Mouse (Mus musculus): ENCODE data around the gene Ankrd2. TPM values are rescaled to one million over a fixed set of nuclear protein-coding genes. Genes with fewer than 3 reads are reported as not detected.

The Ankrd2 gene
- polyA plus RNA-seq (2021; fragmentation: Nextera tagmentation), result 0.73 and 0.74 TPM in 2 replicates
- long read RNA-seq, experiment 1, partial matches to known transcripts, result 2 of 2 reads
- long read RNA-seq, experiment 1, other reads (novel, unspliced or antisense), result 0 of 2 reads
- long read RNA-seq, experiment 2, result 0 reads

DNA sequence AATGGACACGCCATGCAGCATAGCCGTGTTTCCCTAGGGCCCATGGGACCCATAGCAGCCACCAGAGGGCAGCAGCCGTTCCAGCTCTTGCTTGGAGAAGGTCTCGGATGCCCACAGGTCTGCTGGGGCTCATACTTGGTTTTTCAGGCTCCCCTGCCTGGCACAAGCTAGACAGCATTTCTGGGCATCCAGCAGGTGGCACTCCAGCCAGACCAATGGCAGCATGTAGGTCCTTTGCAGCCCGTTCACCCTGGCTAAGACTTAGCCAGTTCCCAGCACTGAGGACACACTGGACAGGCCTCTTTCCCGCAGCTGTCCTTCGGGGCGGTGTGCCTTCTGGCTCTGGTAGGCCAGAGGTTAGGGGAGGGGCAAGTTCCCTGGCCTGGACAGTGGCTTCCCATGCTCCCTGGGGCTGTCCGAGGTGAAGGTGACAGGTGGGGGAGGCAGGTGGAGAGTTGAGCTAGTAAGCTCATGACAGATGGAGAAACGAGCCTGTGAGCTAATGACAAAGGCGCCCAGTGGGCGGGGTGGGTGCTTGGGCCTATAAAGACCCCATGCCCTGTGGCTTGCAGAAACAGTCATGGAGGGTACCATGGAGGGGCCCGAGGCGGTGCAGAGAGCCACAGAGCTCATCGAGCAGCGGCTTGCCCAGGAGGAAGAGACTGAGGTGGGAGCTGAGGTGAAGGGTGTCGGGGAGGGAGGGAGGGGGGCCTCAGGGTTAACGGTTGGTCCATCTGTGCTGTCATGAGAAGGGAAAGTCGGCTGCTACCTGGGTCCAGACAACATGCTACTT is at the start of gene Ankrd2:
Gene Ankrd2 (plus strand): TSS at position 545 of the 793 bp plus-strand sequence.

GRCm38 (mm10) chr19:42045269-42046102 is 9.7 kb downstream of the Ankrd2 start, which contains the start of gene Hoga1:
Hoga1 (plus strand) TSS chr19:42045610.

GRCm38 (mm10) chr19:42051948-42052347 is 16.1 kb downstream of the Ankrd2 start, which contains the start of gene 4933411K16Rik:
4933411K16Rik (plus strand) TSS chr19:42052248.

GRCm38 (mm10) chr19:42086166-42086565 is 50.4 kb downstream of the Ankrd2 start, which contains the start of gene Morn4:
Morn4 (minus strand) TSS chr19:42086357.

DNA sequence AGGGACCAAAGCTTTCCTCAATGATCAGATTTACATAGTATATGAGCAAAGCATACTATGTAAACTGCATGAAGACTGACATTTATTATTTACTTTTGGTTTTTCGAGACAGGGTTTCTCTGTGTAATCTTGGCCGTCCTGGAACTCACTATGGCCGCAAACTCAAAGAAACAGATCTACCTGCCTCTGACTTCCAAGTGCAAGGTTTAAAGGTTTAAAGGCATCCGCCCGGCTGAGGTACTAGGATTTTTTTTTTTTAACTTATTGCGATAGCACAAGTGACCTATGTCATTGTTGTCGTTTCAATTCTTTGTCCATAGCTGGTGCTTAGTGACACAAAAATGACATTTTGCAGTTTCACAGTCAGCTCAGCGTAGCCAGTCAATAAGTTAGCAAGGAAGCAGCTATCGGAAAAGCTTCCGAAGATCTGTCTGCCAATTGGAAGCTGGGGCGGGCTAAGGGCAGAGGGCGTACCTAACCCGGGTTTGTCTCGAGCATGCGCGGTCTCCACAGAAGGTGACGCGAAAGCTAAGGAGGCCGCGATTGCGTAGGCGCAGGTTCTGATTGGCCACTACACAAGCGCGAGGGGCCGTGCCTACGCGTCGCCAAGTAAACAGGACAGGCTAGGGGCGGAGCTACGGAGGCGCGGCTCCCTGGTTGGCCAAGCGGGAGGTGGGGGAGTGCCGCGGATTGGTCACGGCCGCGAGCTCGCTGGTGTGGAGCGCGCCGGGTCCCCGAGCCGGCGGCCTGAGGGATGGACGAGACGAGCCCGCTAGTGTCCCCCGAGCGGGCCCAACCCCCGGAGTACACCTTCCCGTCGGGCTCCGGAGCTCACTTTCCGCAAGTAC is 54.2 kb downstream of the Ankrd2 start, which contains the start of gene Pi4k2a:
Gene Pi4k2a (plus strand): TSS at position 723 of the 848 bp plus-strand sequence.

Other genes starting within 250 kb of the Ankrd2 start
- gene Arhgap19, start 234.0 kb upstream of the Ankrd2 start, polyA plus RNA-seq (2021; fragmentation: Nextera tagmentation), result 0.88 and 1.3 TPM in 2 replicates
- 38.8 and 67.3 TPM in 2 replicates for gene Frat1, start 206.0 kb upstream of the Ankrd2 start, polyA plus RNA-seq (2021; fragmentation: Nextera tagmentation)
- 0.47 and 2.9 TPM in 2 replicates for gene Frat2, start 187.9 kb upstream of the Ankrd2 start, polyA plus RNA-seq (2021; fragmentation: Nextera tagmentation)
- gene Rrp12, start 139.8 kb upstream of the Ankrd2 start, polyA plus RNA-seq (2021; fragmentation: Nextera tagmentation), result 9.4 and 10.5 TPM in 2 replicates
- 796 and 831 TPM in 2 replicates for gene Pgam1, start 124.1 kb upstream of the Ankrd2 start, polyA plus RNA-seq (2021; fragmentation: Nextera tagmentation)
- 47.8 and 54.7 TPM in 2 replicates for gene Exosc1, start 102.6 kb upstream of the Ankrd2 start, polyA plus RNA-seq (2021; fragmentation: Nextera tagmentation)
- gene Zdhhc16, start 102.5 kb upstream of the Ankrd2 start, polyA plus RNA-seq (2021; fragmentation: Nextera tagmentation), result 33.6 and 40.0 TPM in 2 replicates
- 7.5 and 9.4 TPM in 2 replicates for gene Mms19, start 54.8 kb upstream of the Ankrd2 start, polyA plus RNA-seq (2021; fragmentation: Nextera tagmentation)
- 4.6 and 7.3 TPM in 2 replicates for gene Ubtd1, start 54.2 kb upstream of the Ankrd2 start, polyA plus RNA-seq (2021; fragmentation: Nextera tagmentation)
- gene Hoga1, start 9.6 kb downstream of the Ankrd2 start, polyA plus RNA-seq (2021; fragmentation: Nextera tagmentation), result 0.40 and 0.59 TPM in 2 replicates
- gene 4933411K16Rik, start 16.2 kb downstream of the Ankrd2 start, polyA plus RNA-seq (2021; fragmentation: Nextera tagmentation), result not detected in 2 replicates
- gene Morn4, start 50.4 kb downstream of the Ankrd2 start, polyA plus RNA-seq (2021; fragmentation: Nextera tagmentation), result 54.3 and 60.6 TPM in 2 replicates
- gene Pi4k2a, start 54.5 kb downstream of the Ankrd2 start, polyA plus RNA-seq (2021; fragmentation: Nextera tagmentation), result 9.2 and 12.7 TPM in 2 replicates
- gene Avpi1, start 93.1 kb downstream of the Ankrd2 start, polyA plus RNA-seq (2021; fragmentation: Nextera tagmentation), result 87.6 and 90.4 TPM in 2 replicates
- gene Marveld1, start 111.4 kb downstream of the Ankrd2 start, polyA plus RNA-seq (2021; fragmentation: Nextera tagmentation), result 0.91 and 1.5 TPM in 2 replicates
- 13.5 and 20.6 TPM in 2 replicates for gene Zfyve27, start 128.0 kb downstream of the Ankrd2 start, polyA plus RNA-seq (2021; fragmentation: Nextera tagmentation)
- gene Sfrp5, start 166.3 kb downstream of the Ankrd2 start, polyA plus RNA-seq (2021; fragmentation: Nextera tagmentation), result 0.63 and 0.94 TPM in 2 replicates
- gene Golga7b, start 211.6 kb downstream of the Ankrd2 start, polyA plus RNA-seq (2021; fragmentation: Nextera tagmentation), result 179 and 197 TPM in 2 replicates